Mouse (Mus musculus): ENCODE results near the gene Rerg.

DNA sequence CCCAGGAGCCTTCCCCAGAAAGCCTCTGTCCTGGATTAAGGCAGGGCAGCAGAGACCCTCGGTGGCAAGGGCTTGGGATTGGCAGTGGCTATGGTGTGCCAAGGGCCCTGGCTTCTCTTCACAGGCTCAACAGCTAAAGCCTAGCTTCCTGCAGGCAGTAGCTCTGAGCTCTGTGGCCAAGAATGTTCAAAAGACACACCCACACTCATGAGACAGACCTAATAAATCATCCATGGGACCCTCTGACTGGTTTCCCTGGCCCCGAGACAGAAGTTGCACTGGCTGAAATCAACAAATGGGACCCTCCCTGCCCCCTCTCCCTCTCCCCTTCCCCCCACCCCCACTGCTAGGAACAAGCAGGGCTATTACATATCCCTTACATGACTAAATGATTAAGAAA lies 44.1 kb downstream of the Rerg start:
- TF ChIP-seq CTCF (IDR thresholded peaks at IDR 0.05; ENCODE audit: borderline replicate concordance, extremely low read depth, insufficient read depth, insufficient read length) (no peak), POLR2A (IDR thresholded peaks at IDR 0.05; ENCODE audit: borderline replicate concordance, extremely low read depth, insufficient read depth, insufficient read length, poor library complexity, severe bottlenecking) (no peak)
